Mouse (Mus musculus): ENCODE measurements at regions not wholly inside any gene's neighbourhood (a gene's known extent, or its start where the extent isn't known, plus 50 kb on each side); places are given as distances from the start of the nearest gene placed in this dataset.

DNA sequence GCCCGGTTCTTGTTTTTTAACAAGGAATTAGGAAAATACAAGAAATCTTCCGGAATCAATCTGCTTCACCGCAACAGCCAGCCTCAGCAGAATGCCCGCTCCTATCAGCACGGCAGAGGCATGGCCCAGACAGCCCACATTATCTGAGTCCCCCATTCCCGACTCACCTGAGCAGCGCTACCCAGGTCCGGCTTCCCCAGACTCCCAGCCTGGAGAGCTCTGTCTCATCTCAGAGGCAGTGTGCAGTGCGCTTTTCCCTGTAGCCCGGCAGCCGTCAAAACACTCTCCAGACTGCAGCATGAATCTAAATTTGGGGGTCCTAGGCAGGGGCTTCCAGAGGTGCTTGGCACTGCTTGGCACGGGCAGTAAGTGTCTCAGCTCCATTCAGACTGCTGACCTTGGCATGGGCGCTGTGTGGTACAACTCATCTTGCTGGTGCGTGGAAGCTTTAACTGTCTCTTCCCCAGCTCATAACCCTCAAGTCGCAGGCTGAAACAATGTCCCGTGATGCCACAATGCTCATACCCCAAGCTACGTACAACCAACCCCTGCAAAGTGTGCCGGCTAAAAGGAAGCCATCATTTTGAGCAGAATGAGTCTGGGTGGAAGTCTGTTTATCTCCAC, 182.2 kb downstream of the Sox11 start:
- Histone ChIP-seq H3K4me1 (ENCODE audit: control insufficient read depth, insufficient read depth, low read length) (0 out of 2 replicates have a peak, but pooled peaks cover 6% of the 10 kb centered on the region), H3K36me3 (ENCODE audit: control insufficient read depth, insufficient read depth, low read length) (no peaks in the 10 kb centered on the region), H3K27ac (ENCODE audit: low read depth, low read length) (no peak overlapping the region), H3K9ac (ENCODE audit: low read depth, low read length) (no peak overlapping the region), H3K27me3 (ENCODE audit: control insufficient read depth, insufficient read depth, low read length) (no peaks in the 10 kb centered on the region), H3K4me2 (no peak overlapping the region), H3K4me3 (ENCODE audit: low read depth, low read length) (no peak overlapping the region), H3K9me3 (replicated peaks; ENCODE audit: control insufficient read depth, low read length) (no peaks in the 10 kb centered on the region)
- no peak for ATAC-seq (replicated peaks; ENCODE audit: insufficient number of reproducible peaks, low FRiP score, low TSS enrichment)
- 65% methylated on average over 18 of the region's 18 CpGs for WGBS (ENCODE audit: insufficient replicate concordance)

DNA sequence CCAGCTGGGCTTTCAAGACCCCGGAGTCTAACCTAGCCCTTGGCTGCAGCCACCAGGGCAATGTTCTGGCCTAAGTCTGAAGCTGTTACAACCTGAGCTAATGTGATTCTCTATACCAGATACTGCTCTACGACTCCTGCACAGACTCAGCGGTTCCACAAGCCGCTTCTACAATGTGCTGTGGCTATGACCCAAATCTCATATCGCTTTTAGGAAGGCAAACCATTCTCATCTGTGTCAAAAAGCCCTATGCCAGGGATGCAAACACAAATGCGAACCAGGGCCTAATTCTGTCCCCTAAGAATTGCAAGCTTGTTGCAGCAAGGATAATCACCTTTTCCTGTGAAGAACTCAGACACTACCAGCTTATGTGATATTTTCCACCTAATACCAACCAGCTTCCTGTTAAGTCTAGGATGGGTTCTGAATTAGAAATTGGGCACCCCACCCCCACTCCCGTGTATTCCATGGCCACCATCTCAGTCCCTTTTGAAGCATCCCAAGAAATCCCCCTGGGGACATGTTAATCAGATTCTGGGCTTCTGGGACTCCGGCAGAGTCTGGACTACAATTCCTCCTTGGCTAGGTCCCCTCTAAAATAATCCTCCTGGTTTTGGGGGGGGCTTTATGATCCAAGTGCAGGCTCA, 182.8 kb downstream of the Sox11 start:
- H3K4me3 ChIP-seq (ENCODE audit: low read depth, low read length) = no peak overlapping the region
- no peak for ATAC-seq (replicated peaks; ENCODE audit: insufficient number of reproducible peaks, low FRiP score, low TSS enrichment)
- 80% methylated on average over 8 of the region's 8 CpGs for WGBS (ENCODE audit: insufficient replicate concordance)
- H3K27me3 ChIP-seq (ENCODE audit: control insufficient read depth, insufficient read depth, low read length) = no peaks in the 10 kb centered on the region
- no peak overlapping the region for H3K9ac ChIP-seq (ENCODE audit: low read depth, low read length)
- no peak overlapping the region for H3K4me2 ChIP-seq
- 0 out of 2 replicates have a peak, but pooled peaks cover 6% of the 10 kb centered on the region for H3K4me1 ChIP-seq (ENCODE audit: control insufficient read depth, insufficient read depth, low read length)
- no peaks in the 10 kb centered on the region for H3K36me3 ChIP-seq (ENCODE audit: control insufficient read depth, insufficient read depth, low read length)
- H3K9me3 ChIP-seq (replicated peaks; ENCODE audit: control insufficient read depth, low read length) = no peaks in the 10 kb centered on the region
- H3K27ac ChIP-seq (ENCODE audit: low read depth, low read length) = no peak overlapping the region

GRCm38 (mm10) chr12:27150871-27151853, 191.2 kb downstream of the Sox11 start:
- Histone ChIP-seq H3K9me3 (replicated peaks; ENCODE audit: control insufficient read depth, low read length) (no peaks in the 10 kb centered on the region), H3K4me1 (ENCODE audit: control insufficient read depth, insufficient read depth, low read length) (no peaks in the 10 kb centered on the region), H3K4me2 (no peak overlapping the region), H3K36me3 (ENCODE audit: control insufficient read depth, insufficient read depth, low read length) (no peaks in the 10 kb centered on the region), H3K27me3 (ENCODE audit: control insufficient read depth, insufficient read depth, low read length) (no peaks in the 10 kb centered on the region), H3K9ac (ENCODE audit: low read depth, low read length) (no peak overlapping the region), H3K27ac (ENCODE audit: low read depth, low read length) (no peak overlapping the region), H3K4me3 (ENCODE audit: low read depth, low read length) (no peak overlapping the region)
- 36% methylated on average over 13 of the region's 13 CpGs for WGBS (ENCODE audit: insufficient replicate concordance)
- no peak for ATAC-seq (replicated peaks; ENCODE audit: insufficient number of reproducible peaks, low FRiP score, low TSS enrichment)

- ATAC-seq (replicated peaks; ENCODE audit: insufficient number of reproducible peaks, low FRiP score, low TSS enrichment) = no peak
- 63% methylated on average over 8 of the region's 8 CpGs for WGBS (ENCODE audit: insufficient replicate concordance)
These were observed 199.1 kb downstream of the Sox11 start for GRCm38 (mm10) chr12:27143310-27143709.

DNA sequence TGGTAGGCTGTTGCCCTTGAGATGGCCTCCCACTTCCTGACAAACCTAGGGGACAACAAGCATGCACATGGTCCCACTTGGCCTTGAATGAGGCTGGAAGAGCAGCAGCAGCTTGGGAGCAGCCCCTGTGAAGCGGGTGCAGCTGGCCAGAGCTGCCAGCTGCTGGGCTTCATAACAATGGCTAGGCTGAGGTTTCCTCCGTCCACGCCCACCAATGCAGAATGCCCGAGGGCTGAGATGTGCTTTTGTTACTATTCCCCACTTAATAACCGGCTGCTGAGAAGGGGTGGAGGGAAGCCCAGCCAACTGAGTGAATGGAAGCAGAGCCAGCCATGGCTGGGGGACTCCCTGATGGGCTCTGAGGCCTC, 202.1 kb downstream of the Sox11 start:
- no peak overlapping the region for H3K27ac ChIP-seq (ENCODE audit: low read depth, low read length)
- H3K4me3 ChIP-seq (ENCODE audit: low read depth, low read length) = no peak overlapping the region
- H3K36me3 ChIP-seq (ENCODE audit: control insufficient read depth, insufficient read depth, low read length) = no peaks in the 10 kb centered on the region
- 0 out of 2 replicates have a peak, but pooled peaks cover 6% of the 10 kb centered on the region for H3K4me1 ChIP-seq (ENCODE audit: control insufficient read depth, insufficient read depth, low read length)
- WGBS (ENCODE audit: insufficient replicate concordance) = 51% methylated on average over 5 of the region's 5 CpGs
- no peak overlapping the region for H3K9ac ChIP-seq (ENCODE audit: low read depth, low read length)
- H3K4me2 ChIP-seq = no peak overlapping the region
- no peaks in the 10 kb centered on the region for H3K9me3 ChIP-seq (replicated peaks; ENCODE audit: control insufficient read depth, low read length)
- H3K27me3 ChIP-seq (ENCODE audit: control insufficient read depth, insufficient read depth, low read length) = no peaks in the 10 kb centered on the region
- ATAC-seq (replicated peaks; ENCODE audit: insufficient number of reproducible peaks, low FRiP score, low TSS enrichment) = no peak

More at GRCm38 (mm10) chr12:27143310-27143709, 199.1 kb downstream of the Sox11 start:
- Histone ChIP-seq H3K27ac (ENCODE audit: low read depth, low read length) (no peak overlapping the region), H3K4me3 (ENCODE audit: low read depth, low read length) (no peak overlapping the region), H3K4me1 (ENCODE audit: control insufficient read depth, insufficient read depth, low read length) (0 out of 2 replicates have a peak, but pooled peaks cover 6% of the 10 kb centered on the region), H3K27me3 (ENCODE audit: control insufficient read depth, insufficient read depth, low read length) (no peaks in the 10 kb centered on the region), H3K4me2 (no peak overlapping the region), H3K9me3 (replicated peaks; ENCODE audit: control insufficient read depth, low read length) (no peaks in the 10 kb centered on the region), H3K9ac (ENCODE audit: low read depth, low read length) (no peak overlapping the region), H3K36me3 (ENCODE audit: control insufficient read depth, insufficient read depth, low read length) (no peaks in the 10 kb centered on the region)

GRCm38 (mm10) chr12:27139683-27140334, 202.6 kb downstream of the Sox11 start:
- H3K27ac ChIP-seq (ENCODE audit: low read depth, low read length) = peak overlapping the region; percentile 29; the same call in 1 of the 2 replicates
- no peak overlapping the region for H3K4me2 ChIP-seq
- 49% methylated on average over 12 of the region's 13 CpGs for WGBS (ENCODE audit: insufficient replicate concordance)
- H3K36me3 ChIP-seq (ENCODE audit: control insufficient read depth, insufficient read depth, low read length) = no peaks in the 10 kb centered on the region
- H3K4me3 ChIP-seq (ENCODE audit: low read depth, low read length) = no peak overlapping the region
- H3K9me3 ChIP-seq (replicated peaks; ENCODE audit: control insufficient read depth, low read length) = no peaks in the 10 kb centered on the region
- no peaks in the 10 kb centered on the region for H3K27me3 ChIP-seq (ENCODE audit: control insufficient read depth, insufficient read depth, low read length)
- 0 out of 2 replicates have a peak overlapping the region, but pooled peaks have one; percentile 0 for H3K9ac ChIP-seq (ENCODE audit: low read depth, low read length)
- H3K4me1 ChIP-seq (ENCODE audit: control insufficient read depth, insufficient read depth, low read length) = 0 out of 2 replicates have a peak, but pooled peaks cover 6% of the 10 kb centered on the region
- ATAC-seq (replicated peaks; ENCODE audit: insufficient number of reproducible peaks, low FRiP score, low TSS enrichment) = peak; percentile 26; the same call in 1 of the 2 replicates

DNA sequence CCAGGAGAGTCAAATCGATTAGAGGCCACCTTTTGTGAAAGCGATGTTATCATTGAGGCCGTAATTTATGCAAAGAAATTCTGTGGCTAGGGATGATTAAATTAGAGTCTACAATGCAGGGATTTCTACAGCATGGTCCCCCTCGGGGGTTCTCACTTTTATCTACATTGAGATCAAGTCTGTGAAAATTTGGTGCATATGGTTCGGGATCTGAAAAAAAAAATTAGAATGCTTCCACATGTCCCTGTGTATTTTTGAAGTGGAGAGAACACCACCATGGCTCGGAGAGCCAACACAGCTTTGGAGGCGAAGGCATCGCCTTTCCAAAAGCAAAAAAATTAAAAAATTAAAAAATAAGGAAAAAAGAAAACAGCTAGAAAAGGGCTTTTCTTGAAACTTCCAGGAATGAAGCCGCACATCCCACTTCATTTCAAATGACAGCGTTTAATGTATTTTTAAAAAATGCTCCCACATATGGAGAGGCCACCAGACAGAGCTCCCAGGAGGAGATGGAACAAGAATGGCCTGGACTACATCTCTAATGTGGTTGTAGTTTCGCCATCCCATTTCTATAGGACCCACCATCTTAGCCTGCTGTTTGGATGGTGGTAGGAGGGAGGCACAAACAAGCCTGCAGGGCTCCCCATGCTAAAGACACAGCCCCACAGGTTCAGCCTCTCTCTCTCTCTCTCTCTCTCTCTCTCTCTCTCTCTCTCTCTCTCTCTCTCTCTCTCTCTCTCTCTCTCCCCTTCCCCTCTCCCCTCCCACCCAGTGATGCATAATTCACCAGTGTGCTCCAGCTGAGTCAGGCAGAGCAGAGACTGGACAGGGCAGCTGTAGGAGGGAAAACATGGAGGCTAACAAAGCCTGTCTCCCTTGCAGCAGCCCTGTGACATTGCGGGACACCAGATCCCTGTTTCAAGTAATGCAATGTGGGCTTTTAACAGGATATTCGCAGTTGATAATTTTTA, 203.4 kb downstream of the Sox11 start:
- Histone ChIP-seq H3K9ac (ENCODE audit: low read depth, low read length) (0 out of 2 replicates have a peak overlapping the region, but pooled peaks have one; percentile 0), H3K4me3 (ENCODE audit: low read depth, low read length) (no peak overlapping the region), H3K9me3 (replicated peaks; ENCODE audit: control insufficient read depth, low read length) (no peaks in the 10 kb centered on the region), H3K27me3 (ENCODE audit: control insufficient read depth, insufficient read depth, low read length) (no peaks in the 10 kb centered on the region), H3K4me1 (ENCODE audit: control insufficient read depth, insufficient read depth, low read length) (0 out of 2 replicates have a peak, but pooled peaks cover 6% of the 10 kb centered on the region), H3K36me3 (ENCODE audit: control insufficient read depth, insufficient read depth, low read length) (no peaks in the 10 kb centered on the region), H3K4me2 (no peak overlapping the region), H3K27ac (ENCODE audit: low read depth, low read length) (no peak overlapping the region)
- ATAC-seq (replicated peaks; ENCODE audit: insufficient number of reproducible peaks, low FRiP score, low TSS enrichment) = no peak
- 79% methylated on average over 13 of the region's 13 CpGs for WGBS (ENCODE audit: insufficient replicate concordance)

Measured in heart, embryonic 11.5 days (tissue).